Mouse (Mus musculus): ENCODE results near the gene Snrnp200. TPM values are rescaled to one million over a fixed set of nuclear protein-coding genes. Genes with fewer than 3 reads are reported as not detected.
"Not testable (repeated sequence)": the region's sequence is repeated elsewhere in the genome, so short reads cannot be mapped to it uniquely, and the experiment has no call there.

Snrnp200 gene
- polyA plus RNA-seq, 1 experiment: 63.6 TPM

GRCm38 (mm10) chr2:127252787-127253186 is 44.6 kb downstream of the Snrnp200 start:
- H3K4me1 ChIP-seq (ENCODE audit: control insufficient read depth, insufficient read depth, low read length): peaks cover 16% of the 10 kb centered on the region
- H3K4me3 ChIP-seq (ENCODE audit: insufficient read depth, low read length): no peak overlapping the region
- TF ChIP-seq POLR2A (IDR thresholded peaks at IDR 0.05; ENCODE audit: low read depth, low read length): no peak
- no peak for TF ChIP-seq CTCF (IDR thresholded peaks at IDR 0.05; ENCODE audit: borderline replicate concordance, insufficient read depth, low read length)
- no peak overlapping the region for H3K27ac ChIP-seq (ENCODE audit: insufficient read depth, low read length)

- peaks cover 16% of the 10 kb centered on the region for H3K4me1 ChIP-seq (ENCODE audit: control insufficient read depth, insufficient read depth, low read length)
Measured at GRCm38 (mm10) chr2:127254604-127255134, 46.5 kb downstream of the Snrnp200 start.

GRCm38 (mm10) chr2:127255294-127255693 is 47.1 kb downstream of the Snrnp200 start:
- peak overlapping the region; percentile 63; the same call in 1 of the 2 replicates for H3K27ac ChIP-seq (ENCODE audit: insufficient read depth, low read length)
- no peak overlapping the region for H3K4me3 ChIP-seq (ENCODE audit: insufficient read depth, low read length)
- peaks cover 16% of the 10 kb centered on the region for H3K4me1 ChIP-seq (ENCODE audit: control insufficient read depth, insufficient read depth, low read length)
- TF ChIP-seq POLR2A (IDR thresholded peaks at IDR 0.05; ENCODE audit: low read depth, low read length) (no peak), CTCF (IDR thresholded peaks at IDR 0.05; ENCODE audit: borderline replicate concordance, insufficient read depth, low read length) (no peak)

More at GRCm38 (mm10) chr2:127254604-127255134, 46.5 kb downstream of the Snrnp200 start:
- Histone ChIP-seq H3K4me3 (ENCODE audit: insufficient read depth, low read length) (no peak overlapping the region), H3K27ac (ENCODE audit: insufficient read depth, low read length) (peak overlapping the region; percentile 63; the same call in 1 of the 2 replicates)
- TF ChIP-seq POLR2A (IDR thresholded peaks at IDR 0.05; ENCODE audit: low read depth, low read length) (no peak), CTCF (IDR thresholded peaks at IDR 0.05; ENCODE audit: borderline replicate concordance, insufficient read depth, low read length) (no peak)

- peaks cover 3% of the 10 kb centered on the region; the same call in 1 of the 2 replicates for H3K4me1 ChIP-seq (ENCODE audit: control insufficient read depth, insufficient read depth, low read length)
- no peak overlapping the region for H3K4me3 ChIP-seq (ENCODE audit: insufficient read depth, low read length)
- TF ChIP-seq CTCF (IDR thresholded peaks at IDR 0.05; ENCODE audit: borderline replicate concordance, insufficient read depth, low read length) (no peak), POLR2A (IDR thresholded peaks at IDR 0.05; ENCODE audit: low read depth, low read length) (no peak)
- no peak overlapping the region for H3K27ac ChIP-seq (ENCODE audit: insufficient read depth, low read length)
Measured at GRCm38 (mm10) chr2:127259340-127259739, 51.2 kb downstream of the Snrnp200 start.

GRCm38 (mm10) chr2:127262480-127262879 is 54.3 kb downstream of the Snrnp200 start:
- TF ChIP-seq CTCF (IDR thresholded peaks at IDR 0.05; ENCODE audit: borderline replicate concordance, insufficient read depth, low read length): no peak
- TF ChIP-seq POLR2A (IDR thresholded peaks at IDR 0.05; ENCODE audit: low read depth, low read length): no peak
- H3K4me1 ChIP-seq (ENCODE audit: control insufficient read depth, insufficient read depth, low read length): no peaks in the 10 kb centered on the region
- no peak overlapping the region for H3K27ac ChIP-seq (ENCODE audit: insufficient read depth, low read length)
- H3K4me3 ChIP-seq (ENCODE audit: insufficient read depth, low read length): no peak overlapping the region

- no peak overlapping the region for H3K27ac ChIP-seq (ENCODE audit: insufficient read depth, low read length)
- no peak overlapping the region for H3K4me3 ChIP-seq (ENCODE audit: insufficient read depth, low read length)
- TF ChIP-seq POLR2A (IDR thresholded peaks at IDR 0.05; ENCODE audit: low read depth, low read length) (no peak), CTCF (IDR thresholded peaks at IDR 0.05; ENCODE audit: borderline replicate concordance, insufficient read depth, low read length) (no peak)
- H3K4me1 ChIP-seq (ENCODE audit: control insufficient read depth, insufficient read depth, low read length): no peaks in the 10 kb centered on the region
Measured at GRCm38 (mm10) chr2:127267854-127268253, 59.7 kb downstream of the Snrnp200 start.

GRCm38 (mm10) chr2:127269491-127270299 is 61.5 kb downstream of the Snrnp200 start, which contains the start of gene Stard7:
Stard7 (plus strand) TSS chr2:127270218.
- Histone ChIP-seq H3K4me3 (ENCODE audit: insufficient read depth, low read length) (peak within 1 kb of the TSS; percentile 98), H3K27ac (ENCODE audit: insufficient read depth, low read length) (peak within 1 kb of the TSS; percentile 63)
- no peak for TF ChIP-seq CTCF (IDR thresholded peaks at IDR 0.05; ENCODE audit: borderline replicate concordance, insufficient read depth, low read length)
- peak; percentile 57 for TF ChIP-seq POLR2A (IDR thresholded peaks at IDR 0.05; ENCODE audit: low read depth, low read length)

GRCm38 (mm10) chr2:127270300-127271041 is 62.3 kb downstream of the Snrnp200 start:
- Histone ChIP-seq H3K4me1 (ENCODE audit: control insufficient read depth, insufficient read depth, low read length) (no peaks in the 10 kb centered on the region), H3K27ac (ENCODE audit: insufficient read depth, low read length) (peak overlapping the region; percentile 63), H3K4me3 (ENCODE audit: insufficient read depth, low read length) (peak overlapping the region; percentile 98)
- no peak for TF ChIP-seq CTCF (IDR thresholded peaks at IDR 0.05; ENCODE audit: borderline replicate concordance, insufficient read depth, low read length)
- peak; percentile 52 for TF ChIP-seq POLR2A (IDR thresholded peaks at IDR 0.05; ENCODE audit: low read depth, low read length)

More at GRCm38 (mm10) chr2:127269491-127270299, 61.5 kb downstream of the Snrnp200 start, which contains the start of gene Stard7:
- no peaks in the 10 kb centered on the region for H3K4me1 ChIP-seq (ENCODE audit: control insufficient read depth, insufficient read depth, low read length)

- no peak for TF ChIP-seq POLR2A (IDR thresholded peaks at IDR 0.05; ENCODE audit: low read depth, low read length)
- no peak for TF ChIP-seq CTCF (IDR thresholded peaks at IDR 0.05; ENCODE audit: borderline replicate concordance, insufficient read depth, low read length)
Measured at GRCm38 (mm10) chr2:127271042-127271515, 62.9 kb downstream of the Snrnp200 start.

GRCm38 (mm10) chr2:127272049-127272448 is 63.9 kb downstream of the Snrnp200 start:
- H3K27ac ChIP-seq (ENCODE audit: insufficient read depth, low read length); H3K4me3 ChIP-seq (ENCODE audit: insufficient read depth, low read length); H3K4me1 ChIP-seq (ENCODE audit: control insufficient read depth, insufficient read depth, low read length): not testable (repeated sequence)

More at GRCm38 (mm10) chr2:127271042-127271515, 62.9 kb downstream of the Snrnp200 start:
- H3K4me3 ChIP-seq (ENCODE audit: insufficient read depth, low read length): peak overlapping the region; percentile 98
- no peaks in the 10 kb centered on the region for H3K4me1 ChIP-seq (ENCODE audit: control insufficient read depth, insufficient read depth, low read length)
- no peak overlapping the region for H3K27ac ChIP-seq (ENCODE audit: insufficient read depth, low read length)

All from embryonic fibroblast, embryonic 13.5 days (primary cell).